Mouse (Mus musculus) embryonic facial prominence, embryonic 14.5 days (tissue): ENCODE data around the gene Ltbp3. TPM values are rescaled to one million over a fixed set of nuclear protein-coding genes. Genes with fewer than 3 reads are reported as not detected.

Experiments
- ATAC-seq: fragments of 200-750 bp; cut with Nextera tagmentation; 2 replicates; pipeline ENCODE4 v1.8.0; 2017; ENCODE audit warnings: low read depth, moderate number of reproducible peaks, moderate TSS enrichment
- DNase-seq: peaks from one replicate; pipeline ENCODE4 v3.0.0-alpha.2; 2015; ENCODE audit warnings: low spot score
- H3K27ac ChIP-seq: fragments of 300-500 bp; sonication (generic); replicated peaks from 2 replicates; pipeline ENCODE4 v1.5.1; 2014; ENCODE audit warnings: low read depth, mild to moderate bottlenecking, low read length, moderate library complexity
- H3K27me3 ChIP-seq: fragments of 300-500 bp; sonication (generic); replicated peaks from 2 replicates; pipeline ENCODE4 v1.6.1; 2014; ENCODE audit warnings: low read length; ENCODE audit not compliant: control insufficient read depth, insufficient read depth
- H3K36me3 ChIP-seq: fragments of 300-500 bp; sonication (generic); 2 replicates; pipeline ENCODE4 v1.6.1; 2014; ENCODE audit warnings: low read length, mixed read lengths; ENCODE audit not compliant: control insufficient read depth, insufficient read depth
- H3K4me1 ChIP-seq: fragments of 300-500 bp; sonication (generic); 2 replicates; pipeline ENCODE4 v1.6.1; 2014; ENCODE audit warnings: antibody characterized with exemption, low read length; ENCODE audit not compliant: control insufficient read depth, insufficient read depth
- H3K4me2 ChIP-seq: fragments of 300-500 bp; sonication (generic); 2 replicates; pipeline ENCODE4 v1.6.1; 2014; ENCODE audit warnings: low read depth, mild to moderate bottlenecking, low read length, moderate library complexity, mixed read lengths
- H3K4me3 ChIP-seq: fragments of 300-500 bp; sonication (generic); 2 replicates; pipeline ENCODE4 v1.5.1; 2014; ENCODE audit warnings: low read depth, mild to moderate bottlenecking, low read length
- H3K9ac ChIP-seq: fragments of 300-500 bp; sonication (generic); 2 replicates; pipeline ENCODE4 v1.6.1; 2014; ENCODE audit warnings: low read depth, mild to moderate bottlenecking, low read length, moderate library complexity, mixed read lengths
- H3K9me3 ChIP-seq: fragments of 300-500 bp; sonication (generic); 2 replicates; pipeline ENCODE4 v1.6.1; 2016; ENCODE audit warnings: low read length; ENCODE audit not compliant: control insufficient read depth
- WGBS: fragments of 180-500 bp; shearing (Covaris S2); extraction: QIAGEN DNeasy Blood & Tissue Kit; methylation state at CpG from one replicate; pipeline ENCODE4 v1.1.7; 2014; 5-methylcytosine and 5-hydroxymethylcytosine counted together
- polyA plus RNA-seq: library from polyadenylated mRNA; unstranded; fragments of >200 nt; fragmentation: Nextera tagmentation; extraction: Ambion mirVana; gene quantifications from 2 replicates; pipeline ENCODE4 v1.2.1, GENCODE M21; 2014

Ltbp3 gene
- polyA plus RNA-seq, 1 experiment from 2014 or later = 68.0 TPM

DNA sequence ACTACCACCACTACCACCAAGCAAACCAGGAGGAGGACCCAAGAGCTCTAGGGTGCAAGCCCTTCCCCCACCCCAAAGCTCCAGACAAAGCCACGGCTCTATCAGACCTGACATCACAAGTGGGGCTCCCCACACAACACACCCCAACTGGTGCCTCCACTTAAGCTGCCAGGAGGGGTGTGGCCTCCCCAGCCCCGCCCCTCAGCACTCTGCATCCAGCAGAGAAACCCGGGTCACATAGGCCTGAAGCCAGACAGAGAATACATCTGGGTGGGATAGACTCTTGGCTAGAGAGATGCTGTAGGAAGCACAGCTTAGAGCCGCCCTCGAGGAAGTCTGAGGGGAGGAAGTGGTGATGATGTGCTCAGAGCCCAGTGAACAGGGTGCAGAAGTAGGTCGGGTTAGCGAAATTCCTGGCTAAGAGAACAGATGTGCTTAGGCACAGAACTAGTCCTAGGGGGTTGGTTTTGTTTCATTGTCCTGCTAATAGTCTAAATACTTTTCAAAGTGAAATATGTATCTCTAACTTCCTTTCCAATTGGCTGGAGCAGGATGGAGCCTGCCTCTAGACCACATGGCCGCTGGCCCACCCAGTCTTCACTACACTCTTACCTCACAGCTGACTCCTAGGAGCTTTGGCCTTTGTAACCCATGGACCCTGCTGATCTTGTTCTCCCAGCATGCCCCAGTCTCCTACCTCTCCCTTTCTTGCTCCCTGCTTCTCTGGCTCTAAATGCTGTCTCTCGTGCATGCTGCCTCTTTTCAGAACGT, 35.7 kb upstream of the Ltbp3 start:
- Histone ChIP-seq H3K9ac (0 out of 2 replicates have a peak overlapping the region, but pooled peaks have one; percentile 38), H3K9me3 (no peaks in the 10 kb centered on the region)
- WGBS = 30% methylated on average over 10 of the region's 10 CpGs

DNA sequence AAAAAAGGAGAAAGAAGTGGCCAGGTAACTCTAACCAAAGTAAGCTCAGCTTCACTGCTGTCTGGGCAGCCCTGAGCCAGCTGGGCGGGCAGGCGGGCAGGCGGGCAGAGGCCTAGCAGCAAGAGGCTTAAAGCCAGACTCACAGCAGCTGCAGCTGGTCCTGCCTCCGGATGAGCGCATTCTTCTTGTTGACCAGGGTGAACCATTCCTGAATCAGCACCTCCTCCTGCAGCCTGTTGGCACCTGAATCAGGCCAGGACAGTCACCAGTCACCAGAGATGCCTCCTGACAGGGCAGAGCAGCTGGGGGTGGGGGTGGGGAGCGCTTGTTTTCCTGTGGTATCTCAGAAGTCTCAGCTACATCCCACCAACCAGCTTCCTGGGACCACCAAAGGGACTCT, 30.6 kb upstream of the Ltbp3 start:
- ATAC-seq (no peak), DNase-seq (no peak)
- H3K4me2 ChIP-seq = no peak overlapping the region
- H3K9me3 ChIP-seq = no peaks in the 10 kb centered on the region
- peaks cover 69% of the 10 kb centered on the region for H3K36me3 ChIP-seq
- H3K4me1 ChIP-seq = peaks cover 11% of the 10 kb centered on the region
- no peak overlapping the region for H3K4me3 ChIP-seq
- H3K27me3 ChIP-seq = no peaks in the 10 kb centered on the region
- no peak overlapping the region for H3K27ac ChIP-seq
- 84% methylated on average over 6 of the region's 6 CpGs for WGBS
- no peak overlapping the region for H3K9ac ChIP-seq

More for the DNA sequence above, 35.7 kb upstream of the Ltbp3 start:
- peak overlapping the region; percentile 1; the same call in 1 of the 2 replicates for H3K4me2 ChIP-seq
- no peaks in the 10 kb centered on the region for H3K27me3 ChIP-seq
- H3K27ac ChIP-seq = peak overlapping the region; percentile 72
- no peak overlapping the region for H3K4me3 ChIP-seq
- peak; percentile 78 for DNase-seq
- peaks cover 71% of the 10 kb centered on the region for H3K36me3 ChIP-seq
- H3K4me1 ChIP-seq = no peaks in the 10 kb centered on the region; the same call in 1 of the 2 replicates
- peak; percentile 69 for ATAC-seq

DNA sequence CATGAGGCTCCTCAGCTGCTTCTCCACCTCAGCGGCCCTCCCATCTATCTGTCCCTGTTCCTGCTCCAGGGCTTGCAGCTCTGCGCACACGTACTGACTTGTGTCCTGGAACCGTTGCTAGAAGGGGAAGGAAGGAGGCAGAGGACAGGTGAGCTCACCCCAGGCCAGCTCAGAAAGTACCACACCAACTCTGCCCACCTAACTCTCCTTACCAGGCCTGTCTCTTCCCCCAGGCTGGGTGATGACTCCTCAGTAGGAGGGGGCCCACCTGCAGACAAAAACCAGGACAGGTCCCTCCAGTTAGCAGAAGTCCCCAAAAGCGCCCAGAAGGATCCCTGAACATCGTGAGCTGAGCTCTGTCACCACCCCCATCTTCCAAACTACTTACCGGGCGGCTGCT, 30.1 kb upstream of the Ltbp3 start:
- ATAC-seq = no peak

DNA sequence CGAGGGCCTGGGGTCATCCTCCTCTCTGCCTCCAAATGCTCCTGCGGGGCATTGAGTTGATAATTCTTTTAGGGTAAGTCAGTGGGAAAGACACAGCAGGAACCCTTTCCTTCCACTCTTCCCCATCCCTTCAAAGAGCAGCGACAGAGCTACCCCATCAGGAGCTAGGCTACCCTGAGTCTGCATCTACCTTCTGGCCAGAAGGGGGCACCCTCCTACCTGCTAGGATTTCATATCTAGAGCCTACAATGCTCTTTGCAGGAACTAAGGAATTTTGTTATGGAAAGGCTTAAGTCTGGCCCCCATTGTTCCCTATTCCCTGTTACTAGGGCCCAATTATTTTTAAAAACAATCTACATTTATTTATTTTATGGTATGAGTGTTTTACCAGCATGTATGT, 29.5 kb upstream of the Ltbp3 start:
- Histone ChIP-seq H3K36me3 (peaks cover 74% of the 10 kb centered on the region), H3K4me3 (no peak overlapping the region), H3K9ac (no peak overlapping the region), H3K4me2 (no peak overlapping the region), H3K27ac (no peak overlapping the region), H3K4me1 (peaks cover 11% of the 10 kb centered on the region; the same call in 1 of the 2 replicates), H3K9me3 (no peaks in the 10 kb centered on the region), H3K27me3 (no peaks in the 10 kb centered on the region)
- 23% methylated on average over 3 of the region's 3 CpGs for WGBS
- DNase-seq (peak; percentile 73), ATAC-seq (no peak; the same call in 1 of the 2 replicates)

More for the DNA sequence above, 30.1 kb upstream of the Ltbp3 start:
- peaks cover 11% of the 10 kb centered on the region; the same call in 1 of the 2 replicates for H3K4me1 ChIP-seq
- DNase-seq = no peak
- H3K27ac ChIP-seq = no peak overlapping the region
- H3K9me3 ChIP-seq = no peaks in the 10 kb centered on the region
- H3K9ac ChIP-seq = no peak overlapping the region
- no peak overlapping the region for H3K4me2 ChIP-seq
- H3K4me3 ChIP-seq = no peak overlapping the region
- peaks cover 73% of the 10 kb centered on the region for H3K36me3 ChIP-seq
- WGBS = 77% methylated on average over 8 of the region's 8 CpGs
- no peaks in the 10 kb centered on the region for H3K27me3 ChIP-seq

DNA sequence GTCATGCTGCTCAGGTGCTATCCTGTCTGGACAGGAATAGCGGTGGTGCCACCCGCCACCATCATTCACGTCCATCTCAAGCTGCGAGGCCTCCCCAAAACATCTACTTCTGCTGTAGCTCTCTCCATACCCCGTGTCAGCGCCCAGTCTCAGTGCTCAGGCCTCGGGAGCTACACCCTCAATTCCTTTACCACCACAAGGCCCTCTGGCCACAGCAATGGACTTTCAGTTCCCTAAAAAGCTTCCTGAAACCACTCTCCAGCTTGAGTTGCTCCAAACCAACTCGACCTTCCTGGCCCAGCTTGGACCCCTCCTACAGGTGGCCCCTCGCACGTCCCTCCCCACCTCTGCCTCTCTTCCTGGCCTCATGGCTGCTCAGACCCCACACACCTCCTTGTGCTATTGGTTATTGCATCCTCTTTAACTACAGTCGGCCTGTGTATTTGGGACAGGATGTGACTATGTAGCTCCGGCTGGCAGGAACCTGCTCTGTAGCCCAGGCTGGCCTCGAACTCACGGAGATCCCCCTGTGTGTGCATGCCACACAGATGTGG, 28.7 kb upstream of the Ltbp3 start:
- no peak overlapping the region for H3K9ac ChIP-seq
- H3K4me2 ChIP-seq = no peak overlapping the region
- peaks cover 11% of the 10 kb centered on the region; the same call in 1 of the 2 replicates for H3K4me1 ChIP-seq
- no peak overlapping the region for H3K27ac ChIP-seq
- DNase-seq (no peak), ATAC-seq (no peak)
- H3K27me3 ChIP-seq = no peaks in the 10 kb centered on the region
- WGBS = 93% methylated on average over 14 of the region's 14 CpGs
- H3K4me3 ChIP-seq = no peak overlapping the region
- no peaks in the 10 kb centered on the region for H3K9me3 ChIP-seq
- H3K36me3 ChIP-seq = peaks cover 74% of the 10 kb centered on the region

DNA sequence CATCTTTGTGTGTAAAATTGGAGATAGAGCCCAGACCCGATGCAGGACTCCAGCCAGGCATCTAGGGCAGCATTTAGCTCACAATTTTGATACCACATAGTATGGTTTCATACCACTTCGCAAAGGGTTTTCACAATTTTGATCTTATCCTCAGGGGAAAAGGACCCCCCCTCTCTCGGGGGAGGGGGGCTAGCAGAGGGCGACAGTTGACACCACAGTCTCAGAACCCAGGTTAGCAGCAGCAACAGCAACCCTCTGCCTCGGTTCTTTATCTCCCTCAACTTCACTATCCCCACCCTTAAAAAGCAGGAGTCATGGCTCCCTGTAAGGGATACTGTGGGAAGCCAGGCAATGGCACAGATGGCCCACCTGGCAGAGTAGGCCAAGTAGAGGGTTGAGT, 27.4 kb upstream of the Ltbp3 start:
- H3K36me3 ChIP-seq = peaks cover 62% of the 10 kb centered on the region
- DNase-seq (no peak), ATAC-seq (no peak)
- H3K4me2 ChIP-seq = no peak overlapping the region
- H3K4me3 ChIP-seq = no peak overlapping the region
- peak overlapping the region; percentile 53 for H3K27ac ChIP-seq
- H3K27me3 ChIP-seq = no peaks in the 10 kb centered on the region
- 61% methylated on average over 5 of the region's 5 CpGs for WGBS
- no peak overlapping the region for H3K9ac ChIP-seq
- H3K4me1 ChIP-seq = peaks cover 11% of the 10 kb centered on the region; the same call in 1 of the 2 replicates
- H3K9me3 ChIP-seq = no peaks in the 10 kb centered on the region

DNA sequence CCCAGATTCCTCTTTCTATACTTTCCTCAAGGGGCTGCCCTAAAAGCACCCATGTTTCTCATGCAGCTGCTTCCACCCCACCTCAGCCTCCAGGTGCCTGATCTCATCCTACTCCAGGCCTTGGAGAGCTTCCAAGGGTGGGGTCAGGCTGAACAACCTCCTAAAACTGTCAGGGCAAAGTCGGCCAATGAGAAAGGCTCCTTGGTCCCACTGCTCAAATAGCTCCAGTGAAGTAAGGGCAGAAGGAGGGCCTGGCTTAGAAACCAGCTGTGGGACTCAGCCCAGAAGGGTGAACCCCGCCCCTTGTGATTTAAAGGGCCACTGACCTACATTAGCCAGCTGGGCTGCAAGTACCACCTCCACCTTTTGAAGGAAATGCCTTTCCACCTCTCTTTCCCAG, 27.0 kb upstream of the Ltbp3 start:
- peak; percentile 65 for ATAC-seq
- no peaks in the 10 kb centered on the region for H3K9me3 ChIP-seq
- WGBS = 0% methylated on average over 1 of the region's 2 CpGs
- peaks cover 62% of the 10 kb centered on the region for H3K36me3 ChIP-seq
- H3K4me2 ChIP-seq = no peak overlapping the region
- H3K4me3 ChIP-seq = no peak overlapping the region
- peaks cover 11% of the 10 kb centered on the region; the same call in 1 of the 2 replicates for H3K4me1 ChIP-seq
- H3K9ac ChIP-seq = no peak overlapping the region
- peak overlapping the region; percentile 53 for H3K27ac ChIP-seq
- no peaks in the 10 kb centered on the region for H3K27me3 ChIP-seq
- peak; percentile 84 for DNase-seq

DNA sequence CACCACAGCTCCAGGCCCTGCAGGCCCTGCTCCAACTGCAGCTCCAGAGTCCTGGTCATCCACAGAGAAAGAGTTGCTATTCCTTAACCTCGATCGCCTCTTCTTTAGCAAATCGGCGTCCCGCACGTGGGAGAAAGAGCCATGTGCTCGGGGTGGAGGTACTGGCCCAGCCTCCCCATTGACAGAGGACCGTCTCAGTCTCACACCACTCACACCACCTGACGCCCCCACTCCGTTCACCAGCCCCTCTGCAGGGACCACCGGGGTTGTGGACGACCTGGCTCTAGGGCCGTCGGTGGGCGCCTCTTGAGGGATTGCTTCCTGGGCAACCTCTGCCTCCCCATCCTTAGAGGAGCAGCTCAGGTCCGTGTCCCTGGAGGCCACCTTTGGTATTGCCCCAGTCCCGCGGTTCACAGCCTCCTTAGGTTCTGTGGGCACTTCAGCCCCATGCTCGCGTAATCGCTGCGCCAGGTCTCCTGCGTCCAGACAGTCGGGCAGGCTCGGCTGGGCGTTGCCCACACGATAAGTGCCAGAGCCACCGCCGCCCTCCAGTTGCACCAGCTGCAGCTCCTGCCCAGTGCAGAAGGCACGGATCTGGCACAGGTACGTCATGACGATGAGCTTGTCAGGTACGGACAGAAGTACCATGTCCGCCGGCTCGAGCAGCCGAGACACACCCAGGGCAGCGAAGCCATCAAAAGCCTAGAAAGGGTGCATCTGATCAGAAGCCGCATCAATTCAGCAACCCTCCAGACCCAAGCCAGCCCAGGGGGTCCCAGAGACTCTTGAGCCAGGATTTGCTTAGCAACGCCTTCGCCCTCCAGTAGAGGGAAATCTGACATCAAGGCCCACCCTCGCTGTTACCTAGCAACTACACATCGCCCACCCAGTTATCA, 24.7 kb upstream of the Ltbp3 start:
- Histone ChIP-seq H3K36me3 (peaks cover 66% of the 10 kb centered on the region), H3K9me3 (no peaks in the 10 kb centered on the region), H3K4me1 (peaks cover 11% of the 10 kb centered on the region; the same call in 1 of the 2 replicates), H3K4me3 (no peak overlapping the region), H3K4me2 (peak overlapping the region; percentile 20; the same call in 1 of the 2 replicates), H3K27me3 (no peaks in the 10 kb centered on the region), H3K27ac (no peak overlapping the region), H3K9ac (0 out of 2 replicates have a peak overlapping the region, but pooled peaks have one; percentile 25)
- peak; percentile 38 for ATAC-seq
- WGBS = 32% methylated on average over 43 of the region's 43 CpGs
- DNase-seq = peak; percentile 21
